Mouse (Mus musculus) mouse embryonic stem cell (cell line): ENCODE results near the gene Cfap45.

Source experiments
- in situ Hi-C, 2 experiments: fragments of 300-500 bp; cut with MboI; formaldehyde crosslinking; loops; 1 replicate in 1 of 2; 3 replicates in 1 of 2; pipeline ENCODE4 v1.14.3; 2019 to 2020; ENCODE audit warnings: low sequenced_read_pairs in 2 of 2, low pct_unique_long_range_greater_than_20kb in 1 of 2, mixed read lengths in 1 of 2; ENCODE audit not compliant: unreplicated experiment in 1 of 2

Gene Cfap45

GRCm38 (mm10) chr1:172520576-172521440 lies at the start of gene Cfap45:
TSS of gene Cfap45 (plus strand) at chr1:172520801.
- in situ Hi-C loops, result loop anchor here in 1 of 2 experiments (10.0 kb wide), 1 partner anchor 114 kb away; the partner anchor contains the start of gene Dusp23

GRCm38 (mm10) chr1:172472909-172473308 lies 47.7 kb upstream of the Cfap45 start:
- in situ Hi-C loops, result no loop called here

DNA sequence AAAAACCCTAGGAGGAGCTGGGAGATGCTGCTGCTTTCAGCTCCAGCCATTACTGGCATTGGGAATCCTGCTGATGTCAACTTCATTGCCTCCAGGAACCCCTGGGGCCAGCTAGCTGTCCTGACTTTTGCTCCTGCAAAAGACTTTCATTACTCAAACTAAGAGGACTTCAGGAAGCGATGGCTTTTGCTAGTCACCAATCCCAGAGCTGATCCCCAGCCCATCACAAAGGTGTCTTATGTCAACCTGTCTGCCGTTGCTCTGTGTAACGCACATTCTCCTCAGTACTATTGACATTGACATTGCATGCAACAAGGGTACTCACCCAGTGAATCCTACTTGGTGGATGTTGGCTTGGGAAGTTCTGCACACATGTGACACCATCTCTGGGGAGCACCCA lies 46.4 kb upstream of the Cfap45 start:
- in situ Hi-C loops, result no loop called here

- in situ Hi-C loops, result loop anchor here in 1 of 2 experiments (5.0 kb wide), 1 partner anchor 58 kb away; no protein-coding TSS in a partner anchor
Observed at GRCm38 (mm10) chr1:172475054-172475741, 45.4 kb upstream of the Cfap45 start, which contains the start of gene Slamf9. TSS of gene Slamf9 (plus strand) at chr1:172475358.

DNA sequence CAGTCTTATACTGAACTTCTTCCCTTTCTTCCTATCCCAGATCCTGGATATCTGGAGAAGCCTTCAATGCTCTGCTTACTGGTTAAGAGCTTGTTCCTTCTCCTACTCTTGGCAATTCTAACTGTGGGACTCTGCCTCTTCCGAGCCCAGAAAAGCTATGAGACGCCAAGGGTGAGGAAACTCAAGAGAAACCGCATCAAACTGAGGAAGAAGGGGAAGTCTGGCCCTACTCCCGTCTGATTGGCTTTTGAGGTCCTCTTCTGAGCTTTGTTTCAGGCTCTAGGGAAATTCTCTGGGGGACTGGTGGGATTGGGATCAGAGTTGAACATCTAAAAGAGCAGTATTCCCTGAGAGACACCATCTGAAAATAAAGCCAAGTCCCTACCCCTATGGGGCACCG lies 42.6 kb upstream of the Cfap45 start:
- in situ Hi-C loops, result loop anchor here in 1 of 2 experiments (5.0 kb wide), 1 partner anchor 61 kb away; no protein-coding TSS in a partner anchor

DNA sequence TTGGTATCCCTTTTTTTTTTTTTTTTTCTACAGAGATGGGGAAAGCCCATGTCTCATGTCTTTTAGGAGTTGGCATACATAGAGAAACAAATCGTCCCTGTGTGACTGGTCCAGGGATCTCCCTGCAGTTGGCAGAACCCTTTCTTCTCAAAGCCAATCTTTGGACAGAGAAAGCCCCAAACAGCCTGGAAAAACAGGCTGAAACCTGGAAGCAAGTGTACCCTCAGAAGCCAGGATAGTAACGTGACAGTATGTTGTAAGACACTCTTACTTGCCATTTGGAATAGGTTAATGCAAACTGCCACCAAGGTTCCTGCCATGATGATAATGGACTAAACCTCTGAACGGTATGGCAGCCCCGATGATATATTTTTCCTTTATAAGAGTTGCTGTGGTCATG lies 40.2 kb upstream of the Cfap45 start:
- in situ Hi-C loops, result loop anchor here in 1 of 2 experiments (10.0 kb wide), 1 partner anchor 66 kb away; no protein-coding TSS in a partner anchor

- in situ Hi-C loops, result loop anchor here in 1 of 2 experiments (10.0 kb wide), 1 partner anchor 66 kb away; no protein-coding TSS in a partner anchor
Observed at GRCm38 (mm10) chr1:172481111-172481510, 39.5 kb upstream of the Cfap45 start.

GRCm38 (mm10) chr1:172481540-172482280 lies 38.9 kb upstream of the Cfap45 start, which contains the start of gene Igsf9:
TSS of gene Igsf9 (plus strand) at chr1:172481788.
- in situ Hi-C loops, result loop anchor here in 1 of 2 experiments (10.0 kb wide), 1 partner anchor 67 kb away; no protein-coding TSS in a partner anchor

GRCm38 (mm10) chr1:172482518-172483360 lies 37.9 kb upstream of the Cfap45 start:
- in situ Hi-C loops, result loop anchor here in 1 of 2 experiments (10.0 kb wide), 1 partner anchor 68 kb away; no protein-coding TSS in a partner anchor

GRCm38 (mm10) chr1:172483361-172483660 lies 37.3 kb upstream of the Cfap45 start:
- in situ Hi-C loops, result loop anchor here in 1 of 2 experiments (10.0 kb wide), 1 partner anchor 69 kb away; no protein-coding TSS in a partner anchor

GRCm38 (mm10) chr1:172484236-172484635 lies 36.4 kb upstream of the Cfap45 start:
- in situ Hi-C loops, result loop anchor here in 1 of 2 experiments (10.0 kb wide), 1 partner anchor 69 kb away; no protein-coding TSS in a partner anchor

GRCm38 (mm10) chr1:172484671-172485070 lies 35.9 kb upstream of the Cfap45 start:
- in situ Hi-C loops, result loop anchor here in 1 of 2 experiments (10.0 kb wide), 1 partner anchor 70 kb away; no protein-coding TSS in a partner anchor

GRCm38 (mm10) chr1:172485821-172486220 lies 34.8 kb upstream of the Cfap45 start:
- in situ Hi-C loops, result loop anchor here in 1 of 2 experiments (10.0 kb wide), 1 partner anchor 71 kb away; no protein-coding TSS in a partner anchor

GRCm38 (mm10) chr1:172486236-172486635 lies 34.4 kb upstream of the Cfap45 start:
- in situ Hi-C loops, result loop anchor here in 1 of 2 experiments (10.0 kb wide), 1 partner anchor 71 kb away; no protein-coding TSS in a partner anchor

- in situ Hi-C loops, result loop anchor here in 1 of 2 experiments (10.0 kb wide), 1 partner anchor 72 kb away; no protein-coding TSS in a partner anchor
Observed at GRCm38 (mm10) chr1:172486651-172487050, 34.0 kb upstream of the Cfap45 start.

DNA sequence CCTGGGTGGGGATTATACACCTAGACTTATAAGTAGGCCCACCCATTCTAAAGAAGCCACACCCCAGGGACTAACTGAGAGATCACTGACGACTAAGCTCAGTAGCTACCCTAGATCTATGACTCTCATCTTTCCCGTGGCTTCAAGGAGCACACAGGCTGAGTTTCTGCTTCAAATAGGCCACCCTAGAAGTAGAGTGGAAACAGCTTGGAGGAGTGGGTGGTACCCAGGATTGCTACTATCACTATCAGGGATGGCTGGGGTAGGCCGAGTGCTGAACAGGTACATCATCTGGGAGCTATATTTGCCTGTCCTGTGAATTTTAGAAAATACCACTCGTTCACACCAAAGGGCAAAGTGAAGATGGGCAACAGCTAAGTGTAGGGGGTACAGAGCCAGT lies 32.7 kb upstream of the Cfap45 start:
- in situ Hi-C loops, result loop anchor here in 1 of 2 experiments (10.0 kb wide), 1 partner anchor 73 kb away; no protein-coding TSS in a partner anchor

DNA sequence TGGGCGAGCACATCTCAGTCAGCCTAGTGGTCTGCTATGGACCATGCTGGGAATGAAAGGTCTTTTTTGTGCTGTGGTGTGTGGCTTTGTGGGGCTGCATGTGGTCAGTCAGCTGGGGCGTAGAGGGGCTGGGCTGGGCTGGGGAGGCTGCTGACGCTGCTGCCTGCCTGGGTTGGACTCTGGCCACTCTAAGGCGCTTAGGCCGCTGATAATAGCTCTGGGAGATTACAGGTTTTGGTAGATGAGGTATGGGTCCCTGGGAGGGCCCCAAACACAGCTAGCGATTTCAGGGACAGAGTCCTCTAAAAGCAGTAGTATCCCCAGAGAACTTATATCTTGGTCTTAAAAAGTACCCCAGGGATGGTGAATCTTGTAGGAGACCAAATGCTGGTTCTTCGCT lies 31.8 kb upstream of the Cfap45 start:
- in situ Hi-C loops, result loop anchor here in 1 of 2 experiments (10.0 kb wide), 1 partner anchor 74 kb away; no protein-coding TSS in a partner anchor
